Mouse (Mus musculus) testis, adult 2 months (tissue): ENCODE measurements at regions not wholly inside any gene's neighbourhood (a gene's known extent, or its start where the extent isn't known, plus 50 kb on each side); places are given as distances from the start of the nearest gene placed in this dataset.

Experiments used
- H3K27ac ChIP-seq: fragments of 200-500 bp; 2 replicates; pipeline ENCODE4 v1.5.1; 2012; ENCODE audit warnings: low read depth, low read length; ENCODE audit not compliant: control insufficient read depth, insufficient read depth
- H3K27me3 ChIP-seq: fragments of 200-500 bp; 2 replicates; pipeline ENCODE4 v1.6.1; 2012; ENCODE audit warnings: mild to moderate bottlenecking, low read length, moderate library complexity; ENCODE audit not compliant: control insufficient read depth, insufficient read depth
- H3K36me3 ChIP-seq: fragments of 200-500 bp; 2 replicates; pipeline ENCODE4 v1.6.1; 2012; ENCODE audit warnings: mild to moderate bottlenecking, low read length; ENCODE audit not compliant: control insufficient read depth, insufficient read depth
- H3K4me1 ChIP-seq: fragments of 200-500 bp; 2 replicates; pipeline ENCODE4 v1.6.1; 2012; ENCODE audit warnings: low read length; ENCODE audit not compliant: control insufficient read depth, insufficient read depth
- H3K4me3 ChIP-seq: fragments of 200-500 bp; 2 replicates; pipeline ENCODE4 v1.5.1; 2012; ENCODE audit warnings: low read depth, mild to moderate bottlenecking, low read length, moderate library complexity, mixed read lengths; ENCODE audit not compliant: control insufficient read depth
- CTCF ChIP-seq: fragments of 200-500 bp; IDR thresholded peaks from 2 replicates; pipeline ENCODE4 v1.5.1; 2012; ENCODE audit warnings: low read depth, mild to moderate bottlenecking, inconsistent platforms, low read length, moderate library complexity; ENCODE audit not compliant: control insufficient read depth, insufficient read depth, insufficient replicate concordance
- POLR2A ChIP-seq: fragments of 200-500 bp; IDR thresholded peaks from 2 replicates; pipeline ENCODE4 v1.6.1; 2012; ENCODE audit warnings: low read depth, mild to moderate bottlenecking, inconsistent platforms, low read length, moderate library complexity; ENCODE audit not compliant: control insufficient read depth

DNA sequence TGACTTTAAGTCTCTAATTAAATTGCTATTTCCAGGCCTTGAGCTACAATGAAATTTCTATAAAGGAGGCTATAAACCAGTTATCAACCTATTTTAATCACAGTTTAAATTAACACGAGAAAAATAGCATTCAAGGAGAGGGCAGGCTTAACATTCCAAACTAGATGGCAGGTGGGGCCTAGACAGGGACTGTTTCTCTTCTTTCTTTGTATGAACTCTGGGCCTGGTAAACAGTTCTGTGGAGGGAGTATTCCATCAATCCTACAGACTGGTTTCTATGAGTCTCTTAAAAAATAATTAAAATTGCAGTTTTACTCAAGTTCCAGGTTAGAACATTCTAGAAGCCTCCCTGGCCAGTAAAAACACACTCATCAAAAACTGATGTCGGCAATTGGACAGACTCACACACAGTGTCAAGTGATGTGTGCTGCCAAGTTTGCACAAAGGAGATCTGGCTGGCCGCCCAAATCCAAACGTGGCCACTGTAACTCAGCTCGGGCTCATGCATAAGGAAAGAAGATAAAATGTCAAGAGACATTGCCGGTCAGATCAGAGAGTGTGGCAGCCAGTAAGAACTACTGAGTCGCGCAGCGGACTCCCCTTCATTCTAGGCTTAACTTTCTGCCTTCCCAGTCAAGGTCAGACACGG, 206.5 kb upstream of the Sash1 start:
- Histone ChIP-seq H3K36me3 (no peaks in the 10 kb centered on the region), H3K4me3 (no peak overlapping the region), H3K4me1 (no peaks in the 10 kb centered on the region), H3K27ac (no peak overlapping the region), H3K27me3 (no peaks in the 10 kb centered on the region)
- TF ChIP-seq CTCF (no peak), POLR2A (no peak)

- no peaks in the 10 kb centered on the region for H3K4me1 ChIP-seq
- TF ChIP-seq CTCF: no peak
- no peak for TF ChIP-seq POLR2A
- H3K27me3 ChIP-seq: no peaks in the 10 kb centered on the region
- no peak overlapping the region for H3K27ac ChIP-seq
- no peaks in the 10 kb centered on the region for H3K36me3 ChIP-seq
- no peak overlapping the region for H3K4me3 ChIP-seq
These were observed 205.1 kb upstream of the Sash1 start for GRCm38 (mm10) chr10:9090961-9091360.

DNA sequence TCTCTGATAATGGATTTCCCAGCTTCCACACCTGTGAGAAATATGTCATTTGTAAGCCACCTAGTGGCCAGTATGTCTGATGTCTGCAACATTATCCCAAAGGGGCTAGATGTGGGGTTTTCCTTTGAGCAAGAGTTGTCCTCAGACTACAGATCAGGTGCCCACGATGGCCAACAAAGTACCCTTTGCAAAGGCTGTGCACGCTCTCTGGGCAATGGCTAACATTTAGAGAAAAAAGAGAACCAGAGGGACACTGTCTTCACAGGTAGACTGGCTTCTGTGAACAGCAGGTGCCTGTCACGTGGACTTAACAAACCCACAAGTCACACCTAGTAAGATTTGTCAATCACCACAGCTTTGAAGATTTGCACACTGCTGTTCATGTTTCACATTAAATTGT, 202.0 kb upstream of the Sash1 start:
- no peak overlapping the region for H3K27ac ChIP-seq
- H3K36me3 ChIP-seq: no peaks in the 10 kb centered on the region
- no peak for TF ChIP-seq CTCF
- no peak for TF ChIP-seq POLR2A
- H3K4me1 ChIP-seq: no peaks in the 10 kb centered on the region
- H3K4me3 ChIP-seq: no peak overlapping the region
- no peaks in the 10 kb centered on the region for H3K27me3 ChIP-seq

DNA sequence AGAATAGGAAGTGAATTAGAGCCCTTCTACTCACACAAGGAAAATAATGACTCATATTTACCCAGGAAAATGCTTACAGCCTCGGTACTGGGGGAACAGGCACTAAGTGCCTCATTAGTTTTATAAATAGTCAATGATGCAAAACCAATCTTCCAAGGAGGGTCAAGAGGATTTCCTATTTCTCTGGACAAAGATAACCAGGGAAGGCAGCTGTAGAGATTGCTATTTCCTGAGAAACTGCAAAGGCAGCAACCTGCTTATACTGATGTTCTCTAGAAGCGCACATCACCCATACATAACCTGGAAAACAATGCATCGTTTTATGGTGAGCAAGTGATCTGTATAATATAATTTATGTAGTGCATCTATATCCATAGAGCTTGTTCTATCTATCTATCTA, 201.3 kb upstream of the Sash1 start:
- Histone ChIP-seq H3K4me3 (no peak overlapping the region), H3K27me3 (no peaks in the 10 kb centered on the region), H3K4me1 (no peaks in the 10 kb centered on the region), H3K27ac (no peak overlapping the region), H3K36me3 (no peaks in the 10 kb centered on the region)
- TF ChIP-seq POLR2A: no peak
- TF ChIP-seq CTCF: no peak

GRCm38 (mm10) chr10:9086666-9087065, 200.8 kb upstream of the Sash1 start:
- Histone ChIP-seq H3K27ac (no peak overlapping the region), H3K27me3 (no peaks in the 10 kb centered on the region), H3K4me1 (no peaks in the 10 kb centered on the region), H3K4me3 (no peak overlapping the region), H3K36me3 (no peaks in the 10 kb centered on the region)
- no peak for TF ChIP-seq POLR2A
- no peak for TF ChIP-seq CTCF

GRCm38 (mm10) chr10:9085441-9085840, 199.6 kb upstream of the Sash1 start:
- Histone ChIP-seq H3K4me1 (no peaks in the 10 kb centered on the region), H3K27me3 (no peaks in the 10 kb centered on the region), H3K27ac (no peak overlapping the region), H3K36me3 (no peaks in the 10 kb centered on the region), H3K4me3 (no peak overlapping the region)
- no peak for TF ChIP-seq CTCF
- no peak for TF ChIP-seq POLR2A

DNA sequence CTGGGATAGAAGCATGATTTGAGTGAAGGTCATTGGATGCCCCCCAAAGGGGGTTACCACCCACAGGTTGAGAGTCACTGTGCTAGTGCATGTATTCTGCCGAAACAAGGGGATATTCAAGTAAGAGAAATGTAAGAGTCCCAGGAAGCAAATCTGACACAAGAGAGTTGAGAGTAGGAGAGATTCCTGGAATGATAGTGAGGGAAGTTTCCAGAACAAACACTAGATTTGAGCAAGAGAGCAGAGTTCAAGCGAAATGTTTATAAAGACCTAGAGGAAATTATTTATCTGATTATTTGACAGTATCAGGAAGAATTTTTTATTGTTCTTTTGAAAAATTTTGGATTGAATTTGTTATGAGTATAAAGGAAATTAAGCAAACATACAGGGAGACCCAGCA, 189.0 kb upstream of the Sash1 start:
- TF ChIP-seq CTCF (no peak), POLR2A (no peak)
- H3K4me1 ChIP-seq: no peaks in the 10 kb centered on the region
- H3K36me3 ChIP-seq: no peaks in the 10 kb centered on the region
- no peak overlapping the region for H3K4me3 ChIP-seq
- no peak overlapping the region for H3K27ac ChIP-seq
- no peaks in the 10 kb centered on the region for H3K27me3 ChIP-seq

DNA sequence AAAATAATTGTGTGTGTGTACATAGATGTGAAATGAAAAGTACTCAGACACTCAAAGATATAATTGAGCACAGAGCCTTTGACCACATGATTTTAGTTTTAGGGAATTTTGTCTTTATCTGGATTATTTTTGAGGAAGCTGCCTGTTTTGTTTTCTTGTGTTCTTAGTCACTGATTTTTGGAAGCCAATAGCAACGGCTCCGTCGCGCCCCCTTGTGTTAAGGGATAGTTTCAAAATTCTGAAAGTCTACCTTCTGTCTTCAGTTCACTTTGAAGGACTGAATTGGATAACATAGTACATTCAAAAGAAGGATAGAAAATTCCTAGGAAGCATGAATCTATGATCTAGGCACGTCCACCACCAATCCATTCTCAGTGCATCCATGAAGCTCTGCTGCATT, 185.8 kb upstream of the Sash1 start:
- TF ChIP-seq POLR2A: no peak
- TF ChIP-seq CTCF: no peak
- H3K27ac ChIP-seq: no peak overlapping the region
- no peaks in the 10 kb centered on the region for H3K36me3 ChIP-seq

More for the DNA sequence above, 185.8 kb upstream of the Sash1 start:
- Histone ChIP-seq H3K27me3 (no peaks in the 10 kb centered on the region), H3K4me1 (no peaks in the 10 kb centered on the region), H3K4me3 (no peak overlapping the region)
